Mouse (Mus musculus) hindbrain, embryonic 11.5 days (tissue): ENCODE data around the gene Oxt. TPM values are rescaled to one million over a fixed set of nuclear protein-coding genes. Genes with fewer than 3 reads are reported as not detected.

Experiments
- ATAC-seq: fragments of 200-750 bp; cut with Nextera tagmentation; 2 replicates; pipeline ENCODE4 v1.8.0; 2017; ENCODE audit warnings: mild to moderate bottlenecking, moderate TSS enrichment, moderate library complexity; ENCODE audit not compliant: low FRiP score
- DNase-seq: peaks from one replicate; pipeline ENCODE4 v3.0.0-alpha.2; 2015; ENCODE audit warnings: low spot score
- H3K27ac ChIP-seq: fragments of 300-500 bp; sonication (generic); 2 replicates; pipeline ENCODE4 v1.5.1; 2014; ENCODE audit warnings: mild to moderate bottlenecking, low read depth, low read length
- H3K27me3 ChIP-seq: fragments of 300-500 bp; sonication (generic); 2 replicates; pipeline ENCODE4 v1.6.1; 2014; ENCODE audit warnings: mild to moderate bottlenecking, low read length, moderate library complexity, mixed read lengths; ENCODE audit not compliant: control insufficient read depth, insufficient read depth
- H3K36me3 ChIP-seq: fragments of 300-500 bp; sonication (generic); 2 replicates; pipeline ENCODE4 v1.6.1; 2014; ENCODE audit warnings: mild to moderate bottlenecking, low read length, moderate library complexity, mixed read lengths; ENCODE audit not compliant: control insufficient read depth, insufficient read depth
- H3K4me1 ChIP-seq: fragments of 300-500 bp; sonication (generic); replicated peaks from 2 replicates; pipeline ENCODE4 v1.6.1; 2014; ENCODE audit warnings: low read length, mixed read lengths; ENCODE audit not compliant: control insufficient read depth, insufficient read depth
- H3K4me2 ChIP-seq: fragments of 300-500 bp; sonication (generic); replicated peaks from 2 replicates; pipeline ENCODE4 v1.6.1; 2014; ENCODE audit warnings: mild to moderate bottlenecking, low read depth, low read length
- H3K4me3 ChIP-seq: fragments of 300-500 bp; sonication (generic); 2 replicates; pipeline ENCODE4 v1.5.1; 2014; ENCODE audit warnings: low read depth, low read length
- H3K9ac ChIP-seq: fragments of 300-500 bp; sonication (generic); 2 replicates; pipeline ENCODE4 v1.6.1; 2014; ENCODE audit warnings: low read depth, low read length
- H3K9me3 ChIP-seq: fragments of 300-500 bp; sonication (generic); 2 replicates; pipeline ENCODE4 v1.6.1; 2016; ENCODE audit warnings: low read length; ENCODE audit not compliant: control insufficient read depth
- WGBS: fragments of 180-500 bp; shearing (Covaris S2); extraction: QIAGEN DNeasy Blood & Tissue Kit; methylation state at CpG from one replicate; pipeline ENCODE4 v1.1.7; 2014; 5-methylcytosine and 5-hydroxymethylcytosine counted together
- polyA plus RNA-seq: library from polyadenylated mRNA; unstranded; fragments of >200 nt; fragmentation: Nextera tagmentation; extraction: Ambion mirVana; gene quantifications from 2 replicates; pipeline ENCODE4 v1.2.1, GENCODE M21; 2014

Oxt gene
- polyA plus RNA-seq, 1 experiment from 2014 or later, result not detected

DNA sequence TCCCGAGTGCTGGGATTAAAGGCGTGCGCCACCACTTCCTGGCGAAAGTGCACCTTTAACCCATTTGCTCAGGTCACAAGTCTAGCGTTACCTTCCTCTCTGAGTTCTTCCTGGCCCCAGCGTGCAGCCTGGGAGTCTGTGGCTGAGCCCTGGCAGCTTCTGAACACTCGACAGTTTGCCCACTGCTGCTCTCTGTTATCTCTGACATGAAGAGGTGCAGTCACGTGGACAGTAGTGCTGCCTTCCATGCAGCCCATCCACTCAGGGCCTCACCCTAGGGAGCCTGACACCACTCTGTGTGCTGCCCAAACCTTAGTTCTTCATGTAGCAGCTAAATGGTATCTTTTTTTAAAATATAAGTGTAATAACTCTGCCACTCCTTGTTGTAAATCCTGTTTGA is 29.0 kb upstream of the Oxt start:
- no peaks in the 10 kb centered on the region for H3K4me1 ChIP-seq
- no peaks in the 10 kb centered on the region for H3K9me3 ChIP-seq
- no peak overlapping the region for H3K9ac ChIP-seq
- peaks cover 20% of the 10 kb centered on the region for H3K36me3 ChIP-seq
- WGBS, result 96% methylated on average over 8 of the region's 8 CpGs
- H3K27me3 ChIP-seq, result no peaks in the 10 kb centered on the region
- no peak for ATAC-seq
- H3K27ac ChIP-seq, result no peak overlapping the region
- no peak overlapping the region for H3K4me2 ChIP-seq
- no peak overlapping the region for H3K4me3 ChIP-seq
- DNase-seq, result no peak

DNA sequence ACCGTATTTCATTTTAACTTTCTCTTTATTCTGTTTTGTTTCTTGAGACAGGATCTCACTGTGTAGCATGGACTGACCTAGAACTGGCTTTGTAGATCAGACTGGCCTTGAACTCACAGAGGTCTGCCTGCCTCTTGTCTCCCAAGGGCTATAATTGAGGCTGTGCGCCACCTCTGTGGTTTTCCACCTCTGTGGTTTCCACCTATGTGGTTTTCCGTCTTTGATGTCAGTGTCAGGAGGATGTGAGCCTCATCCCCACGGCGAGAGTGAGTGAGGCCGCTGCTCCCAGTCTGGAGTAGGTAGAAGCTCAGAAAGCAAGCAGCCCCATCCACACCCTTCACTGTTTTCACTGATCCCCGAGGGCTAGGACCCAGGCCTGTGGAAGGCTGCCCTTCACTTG is 21.1 kb upstream of the Oxt start:
- Histone ChIP-seq H3K9me3 (no peaks in the 10 kb centered on the region), H3K36me3 (no peaks in the 10 kb centered on the region; the same call in 1 of the 2 replicates), H3K4me1 (no peaks in the 10 kb centered on the region), H3K4me2 (no peak overlapping the region), H3K4me3 (no peak overlapping the region), H3K27ac (no peak overlapping the region), H3K27me3 (no peaks in the 10 kb centered on the region), H3K9ac (no peak overlapping the region)
- DNase-seq (no peak), ATAC-seq (no peak)
- WGBS, result 89% methylated on average over 7 of the region's 7 CpGs

DNA sequence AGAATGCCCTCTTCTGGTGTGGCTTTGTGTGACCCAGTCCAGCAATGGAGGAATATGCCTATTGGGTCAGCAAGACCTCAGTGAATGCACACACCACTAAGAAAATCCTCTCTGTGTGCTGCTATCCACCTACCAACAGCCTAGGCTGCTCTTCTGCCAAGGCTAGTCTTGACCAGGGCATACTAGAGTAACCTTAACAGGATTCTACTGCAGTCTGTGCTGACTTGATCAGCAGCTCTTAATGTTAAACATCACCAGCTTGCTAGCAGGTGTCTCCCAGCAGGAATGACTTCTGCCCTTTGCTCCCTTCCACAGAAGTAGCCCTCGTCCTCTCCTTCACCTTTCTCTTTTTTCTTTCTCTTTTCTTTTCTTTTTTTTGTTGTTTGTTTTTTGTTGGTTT is 19.7 kb upstream of the Oxt start:
- no peaks in the 10 kb centered on the region for H3K27me3 ChIP-seq
- no peaks in the 10 kb centered on the region; the same call in 1 of the 2 replicates for H3K36me3 ChIP-seq
- whole genome bisulfite sequencing, result 65% methylated on average over 1 of the region's 1 CpGs

DNA sequence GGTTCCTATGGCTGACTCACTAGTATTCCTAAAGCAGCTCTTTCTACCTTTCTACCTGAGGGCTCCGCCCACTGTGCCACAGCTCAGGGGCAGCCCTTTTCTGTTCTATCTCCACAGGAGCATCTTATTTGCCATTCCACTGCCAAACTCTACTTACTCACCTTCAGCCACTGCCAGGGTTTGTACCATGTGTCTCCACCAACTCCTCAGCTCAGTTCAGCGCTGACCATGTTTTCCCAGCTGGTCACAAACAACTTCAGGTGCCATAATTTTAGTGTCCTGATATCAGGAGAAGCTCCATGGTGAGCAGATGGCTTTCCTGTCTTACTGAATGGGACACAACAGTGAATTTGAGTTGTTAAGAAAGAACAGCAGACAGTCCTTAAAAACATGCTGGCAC is 18.5 kb upstream of the Oxt start:
- no peak overlapping the region for H3K27ac ChIP-seq
- ATAC-seq, result no peak
- 92% methylated on average over 2 of the region's 2 CpGs for WGBS
- no peaks in the 10 kb centered on the region for H3K27me3 ChIP-seq
- no peak overlapping the region for H3K9ac ChIP-seq
- H3K4me3 ChIP-seq, result no peak overlapping the region
- DNase-seq, result no peak
- no peaks in the 10 kb centered on the region; the same call in 1 of the 2 replicates for H3K36me3 ChIP-seq
- H3K9me3 ChIP-seq, result no peaks in the 10 kb centered on the region
- H3K4me2 ChIP-seq, result no peak overlapping the region
- no peaks in the 10 kb centered on the region for H3K4me1 ChIP-seq

More for the DNA sequence above, 19.7 kb upstream of the Oxt start:
- H3K9me3 ChIP-seq, result no peaks in the 10 kb centered on the region
- H3K4me1 ChIP-seq, result no peaks in the 10 kb centered on the region
- ATAC-seq (no peak), DNase-seq (no peak)
- H3K4me3 ChIP-seq, result no peak overlapping the region
- H3K4me2 ChIP-seq, result no peak overlapping the region
- no peak overlapping the region for H3K27ac ChIP-seq
- H3K9ac ChIP-seq, result no peak overlapping the region

DNA sequence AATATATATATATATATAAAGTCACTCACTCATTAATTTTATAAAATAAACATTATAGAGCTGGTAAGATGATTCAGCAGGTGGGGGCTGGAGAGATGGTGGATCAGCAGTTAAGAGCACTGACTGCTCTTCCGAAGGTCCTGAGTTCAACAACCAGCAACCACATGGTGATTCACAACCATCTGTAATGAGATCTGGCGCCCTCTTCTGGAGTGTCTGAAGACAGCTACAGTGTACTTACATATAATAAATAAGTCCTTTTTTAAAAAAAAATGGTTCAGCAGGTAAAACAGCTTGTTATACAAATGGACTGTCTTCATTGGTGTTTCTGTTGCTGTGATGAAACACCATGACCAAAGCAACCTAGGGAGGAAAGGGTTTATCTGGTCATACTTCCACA is 18.0 kb upstream of the Oxt start:
- no peaks in the 10 kb centered on the region; the same call in 1 of the 2 replicates for H3K36me3 ChIP-seq
- no peaks in the 10 kb centered on the region for H3K4me1 ChIP-seq
- H3K27me3 ChIP-seq, result no peaks in the 10 kb centered on the region
- 65% methylated on average over 2 of the region's 2 CpGs for WGBS
- ATAC-seq, result no peak
- DNase-seq, result no peak
- no peak overlapping the region for H3K4me2 ChIP-seq
- H3K9me3 ChIP-seq, result no peaks in the 10 kb centered on the region
- H3K4me3 ChIP-seq, result no peak overlapping the region
- H3K9ac ChIP-seq, result no peak overlapping the region
- no peak overlapping the region for H3K27ac ChIP-seq

DNA sequence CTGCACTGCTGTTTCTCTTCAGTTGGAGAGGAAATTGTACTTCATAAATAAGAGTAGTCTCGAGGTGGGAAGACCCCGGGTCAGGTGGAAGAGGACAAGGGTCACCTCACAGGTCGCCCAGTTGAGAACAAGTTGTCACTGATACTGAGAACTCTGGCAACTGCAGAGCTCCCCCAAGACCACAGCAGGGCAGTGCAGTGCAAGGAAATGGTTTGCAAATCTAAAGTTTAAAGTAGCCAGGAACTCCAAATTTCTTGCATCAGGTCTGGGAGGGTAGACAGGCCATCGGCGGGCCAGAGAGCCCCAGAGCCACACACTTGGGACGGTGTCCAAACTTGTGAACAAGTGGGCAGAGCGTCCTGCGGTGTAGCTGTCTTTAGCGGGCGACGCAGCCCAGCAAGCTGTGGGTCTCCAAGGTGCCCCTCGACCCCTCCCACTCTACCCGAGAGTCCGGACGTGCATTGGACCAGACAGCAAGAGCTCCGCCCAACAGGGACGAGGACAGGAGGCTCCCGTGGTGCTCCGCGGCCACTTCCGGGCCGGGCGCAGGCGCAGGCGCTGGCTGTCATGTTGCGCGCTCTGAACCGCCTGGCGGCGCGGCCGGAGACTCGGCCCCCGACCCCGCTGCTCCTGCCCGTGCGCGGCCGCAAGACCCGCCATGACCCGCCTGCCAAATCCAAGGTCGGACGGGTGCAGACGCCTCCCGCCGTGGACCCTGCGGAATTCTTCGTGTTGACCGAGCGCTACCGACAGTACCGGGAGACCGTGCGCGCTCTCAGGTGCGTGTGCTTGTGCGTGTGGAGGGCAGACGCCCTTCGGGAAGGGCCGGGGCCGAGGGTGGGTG is 12.5 kb upstream of the Oxt start, which contains the start of gene Mrps26:
Gene Mrps26 (plus strand): TSS at position 531 of the 844 bp plus-strand sequence.
- Histone ChIP-seq H3K36me3 (no peaks in the 10 kb centered on the region), H3K4me2 (peak within 1 kb of the TSS; percentile 88), H3K4me3 (peak within 1 kb of the TSS; percentile 89), H3K27ac (no peak within 1 kb of the TSS), H3K27me3 (no peaks in the 10 kb centered on the region), H3K9ac (peak within 1 kb of the TSS; percentile 85), H3K4me1 (0 out of 2 replicates have a peak, but pooled peaks cover 3% of the 10 kb centered on the region), H3K9me3 (no peaks in the 10 kb centered on the region)
- ATAC-seq (peak; percentile 99), DNase-seq (peak; percentile 92)
- 1% methylated on average over 61 of the region's 61 CpGs for WGBS

DNA sequence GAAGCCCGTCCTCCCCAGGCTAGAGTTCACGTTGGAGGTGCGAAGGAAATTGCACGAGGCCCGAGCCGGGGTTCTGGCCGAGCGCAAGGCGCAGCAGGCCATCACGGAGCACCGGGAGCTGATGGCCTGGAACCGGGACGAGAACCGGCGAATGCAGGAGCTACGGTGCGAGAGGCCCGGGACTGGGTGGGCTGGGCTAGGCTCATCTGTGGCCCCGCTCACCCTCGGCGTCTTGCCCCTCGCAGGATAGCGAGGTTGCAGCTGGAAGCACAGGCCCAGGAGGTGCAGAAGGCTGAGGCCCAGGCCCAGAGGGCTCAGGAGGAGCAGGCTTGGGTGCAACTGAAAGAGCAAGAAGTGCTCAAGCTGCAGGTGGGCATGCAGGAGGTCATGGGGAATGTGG is 11.9 kb upstream of the Oxt start:
- 0 out of 2 replicates have a peak, but pooled peaks cover 3% of the 10 kb centered on the region for H3K4me1 ChIP-seq
- peak overlapping the region; percentile 85 for H3K9ac ChIP-seq
- H3K9me3 ChIP-seq, result no peaks in the 10 kb centered on the region
- no peaks in the 10 kb centered on the region for H3K27me3 ChIP-seq
- WGBS, result 2% methylated on average over 22 of the region's 23 CpGs
- DNase-seq (no peak), ATAC-seq (peak; percentile 51; the same call in 1 of the 2 replicates)
- peak overlapping the region; percentile 89 for H3K4me3 ChIP-seq
- H3K27ac ChIP-seq, result no peak overlapping the region
- H3K36me3 ChIP-seq, result no peaks in the 10 kb centered on the region
- peak overlapping the region; percentile 88 for H3K4me2 ChIP-seq

DNA sequence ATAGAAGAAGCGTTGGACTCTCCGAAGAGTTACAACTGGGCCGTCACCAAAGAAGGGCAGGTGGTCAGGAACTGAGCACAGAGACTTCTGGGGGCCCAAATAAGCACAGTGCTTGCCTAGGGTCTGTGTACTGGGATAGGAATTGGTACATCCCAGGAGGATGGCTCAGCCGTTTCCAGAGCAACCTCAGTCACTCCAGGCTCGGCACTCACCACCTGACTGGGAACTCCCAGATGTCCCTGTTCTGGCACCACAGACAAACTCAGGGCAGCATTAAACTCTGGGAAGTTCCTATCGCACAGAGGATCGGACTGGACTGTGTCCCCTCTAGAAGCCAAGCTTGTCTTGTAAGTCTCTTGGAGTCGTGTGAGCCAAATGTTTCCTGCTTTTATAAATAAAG is 11.0 kb upstream of the Oxt start:
- no peak overlapping the region for H3K9ac ChIP-seq
- H3K4me3 ChIP-seq, result no peak overlapping the region
- H3K27me3 ChIP-seq, result no peaks in the 10 kb centered on the region
- 0 out of 2 replicates have a peak, but pooled peaks cover 3% of the 10 kb centered on the region for H3K4me1 ChIP-seq
- H3K4me2 ChIP-seq, result peak overlapping the region; percentile 88; the same call in 1 of the 2 replicates
- H3K9me3 ChIP-seq, result no peaks in the 10 kb centered on the region
- DNase-seq, result no peak
- H3K36me3 ChIP-seq, result no peaks in the 10 kb centered on the region
- ATAC-seq, result no peak
- H3K27ac ChIP-seq, result no peak overlapping the region
- WGBS, result 81% methylated on average over 8 of the region's 8 CpGs

DNA sequence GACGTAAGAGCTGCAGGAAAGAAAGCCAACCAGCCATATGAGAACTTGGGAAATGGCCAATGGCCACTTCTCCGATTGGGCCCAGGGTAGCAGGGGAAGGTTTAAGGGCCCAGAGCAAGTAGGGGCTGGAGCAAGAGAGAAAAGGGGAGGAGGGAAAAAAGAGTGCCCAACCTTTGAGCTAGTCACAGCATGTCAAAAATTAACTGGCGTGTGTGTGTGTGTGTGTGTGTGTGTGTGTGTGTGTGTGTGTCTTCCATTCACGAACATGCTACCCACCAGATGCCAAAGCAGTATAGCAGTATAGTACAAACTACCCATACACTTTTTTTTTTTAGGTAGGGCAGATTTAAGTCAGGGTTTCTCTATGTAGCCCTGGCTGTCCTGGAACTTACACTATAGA is 7.1 kb upstream of the Oxt start:
- H3K4me1 ChIP-seq, result 0 out of 2 replicates have a peak, but pooled peaks cover 3% of the 10 kb centered on the region
- no peak overlapping the region for H3K27ac ChIP-seq
- no peaks in the 10 kb centered on the region for H3K27me3 ChIP-seq
- H3K4me3 ChIP-seq, result no peak overlapping the region
- H3K36me3 ChIP-seq, result no peaks in the 10 kb centered on the region
- H3K9ac ChIP-seq, result no peak overlapping the region
- no peak for ATAC-seq
- no peak overlapping the region for H3K4me2 ChIP-seq
- WGBS, result 81% methylated on average over 4 of the region's 4 CpGs
- no peaks in the 10 kb centered on the region for H3K9me3 ChIP-seq
- no peak for DNase-seq
